Mouse (Mus musculus) intestine, embryonic 16.5 days (tissue): ENCODE data around the gene Rem2. TPM values are rescaled to one million over a fixed set of nuclear protein-coding genes. Genes with fewer than 3 reads are reported as not detected.

Experiments
- ATAC-seq: fragments of 200-750 bp; cut with Nextera tagmentation; 2 replicates; pipeline ENCODE4 v1.8.0; 2017; ENCODE audit warnings: moderate TSS enrichment, moderate library complexity
- H3K27ac ChIP-seq: fragments of 300-500 bp; sonication (generic); 2 replicates; pipeline ENCODE4 v1.5.1; 2014; ENCODE audit warnings: mild to moderate bottlenecking, low read length
- H3K27me3 ChIP-seq: fragments of 300-500 bp; sonication (generic); replicated peaks from 2 replicates; pipeline ENCODE4 v1.6.1; 2014; ENCODE audit warnings: low read length, control low read depth, mixed read lengths; ENCODE audit not compliant: control insufficient read depth, insufficient read depth
- H3K36me3 ChIP-seq: fragments of 300-500 bp; sonication (generic); 2 replicates; pipeline ENCODE4 v1.6.1; 2014; ENCODE audit warnings: low read length, control low read depth; ENCODE audit not compliant: control insufficient read depth, insufficient read depth
- H3K4me1 ChIP-seq: fragments of 300-500 bp; sonication (generic); 2 replicates; pipeline ENCODE4 v1.6.1; 2014; ENCODE audit warnings: low read length, control low read depth, mixed read lengths; ENCODE audit not compliant: control insufficient read depth, insufficient read depth
- H3K4me2 ChIP-seq: fragments of 300-500 bp; sonication (generic); 2 replicates; pipeline ENCODE4 v1.6.1; 2014; ENCODE audit warnings: low read depth, low read length, control low read depth
- H3K4me3 ChIP-seq: fragments of 300-500 bp; sonication (generic); 2 replicates; pipeline ENCODE4 v1.5.1; 2014; ENCODE audit warnings: mild to moderate bottlenecking, low read length
- H3K9ac ChIP-seq: fragments of 300-500 bp; sonication (generic); 2 replicates; pipeline ENCODE4 v1.6.1; 2014; ENCODE audit warnings: low read depth, low read length
- H3K9me3 ChIP-seq: fragments of 300-500 bp; sonication (generic); 2 replicates; pipeline ENCODE4 v1.6.1; 2016; ENCODE audit warnings: low read length, control low read depth; ENCODE audit not compliant: control insufficient read depth
- WGBS: fragments of 180-500 bp; shearing (Covaris S2); extraction: QIAGEN DNeasy Blood & Tissue Kit; methylation state at CpG from one replicate; pipeline ENCODE4 v1.1.7; 2014; 5-methylcytosine and 5-hydroxymethylcytosine counted together
- polyA plus RNA-seq: library from polyadenylated mRNA; unstranded; fragments of >200 nt; fragmentation: Nextera tagmentation; extraction: Ambion mirVana; gene quantifications from 2 replicates; pipeline ENCODE4 v1.2.1, GENCODE M21; 2015

The Rem2 gene
- 1.2 and 1.6 TPM in 2 replicates for polyA plus RNA-seq

- ATAC-seq, result peak; percentile 84
- Histone ChIP-seq H3K27ac (no peak within 1 kb of the TSS), H3K27me3 (peaks cover 9% of the 10 kb centered on the region; the same call in 1 of the 2 replicates), H3K9ac (peak within 1 kb of the TSS; percentile 68), H3K4me1 (peaks cover 13% of the 10 kb centered on the region), H3K36me3 (no peaks in the 10 kb centered on the region), H3K4me3 (peak within 1 kb of the TSS; percentile 50), H3K4me2 (peak within 1 kb of the TSS; percentile 84), H3K9me3 (no peaks in the 10 kb centered on the region)
- WGBS, result 2% methylated on average over 23 of the region's 23 CpGs
Observed at GRCm38 (mm10) chr14:54475941-54476844, at the start of gene Rem2. TSS of gene Rem2 (plus strand) at chr14:54476100.

- no peaks in the 10 kb centered on the region for H3K27me3 ChIP-seq
- peaks cover 22% of the 10 kb centered on the region for H3K4me1 ChIP-seq
- peak within 1 kb of the TSS; percentile 71 for H3K27ac ChIP-seq
- no peaks in the 10 kb centered on the region for H3K9me3 ChIP-seq
- peak within 1 kb of the TSS; percentile 77 for H3K9ac ChIP-seq
- WGBS, result under 1% methylated on average over 48 of the region's 48 CpGs
- H3K4me2 ChIP-seq, result peak within 1 kb of the TSS; percentile 73
- no peaks in the 10 kb centered on the region; the same call in 1 of the 2 replicates for H3K36me3 ChIP-seq
- peak; percentile 76 for ATAC-seq
- H3K4me3 ChIP-seq, result peak within 1 kb of the TSS; percentile 69
Observed at GRCm38 (mm10) chr14:54426689-54427398, 49.1 kb upstream of the Rem2 start, which contains the start of gene Mrpl52. TSS of gene Mrpl52 (plus strand) at chr14:54426909.

- 91% methylated on average over 7 of the region's 7 CpGs for WGBS
- Histone ChIP-seq H3K27ac (no peak overlapping the region), H3K9ac (peak overlapping the region; percentile 77; the same call in 1 of the 2 replicates), H3K4me3 (peak overlapping the region; percentile 69), H3K9me3 (no peaks in the 10 kb centered on the region), H3K4me2 (peak overlapping the region; percentile 73), H3K36me3 (no peaks in the 10 kb centered on the region; the same call in 1 of the 2 replicates), H3K4me1 (peaks cover 22% of the 10 kb centered on the region), H3K27me3 (no peaks in the 10 kb centered on the region)
- ATAC-seq, result no peak
Observed at GRCm38 (mm10) chr14:54427696-54428095, 48.2 kb upstream of the Rem2 start.

- Histone ChIP-seq H3K9ac (no peak overlapping the region), H3K9me3 (no peaks in the 10 kb centered on the region), H3K27me3 (no peaks in the 10 kb centered on the region), H3K4me1 (peaks cover 27% of the 10 kb centered on the region), H3K4me3 (no peak overlapping the region), H3K4me2 (no peak overlapping the region), H3K27ac (no peak overlapping the region), H3K36me3 (no peaks in the 10 kb centered on the region; the same call in 1 of the 2 replicates)
- WGBS, result 75% methylated on average over 5 of the region's 5 CpGs
- ATAC-seq, result no peak
Observed at GRCm38 (mm10) chr14:54428421-54428820, 47.5 kb upstream of the Rem2 start.

GRCm38 (mm10) chr14:54429332-54430093 is 46.4 kb upstream of the Rem2 start:
- Histone ChIP-seq H3K27me3 (no peaks in the 10 kb centered on the region), H3K4me2 (0 out of 2 replicates have a peak overlapping the region, but pooled peaks have one; percentile 90), H3K4me1 (peaks cover 38% of the 10 kb centered on the region), H3K36me3 (no peaks in the 10 kb centered on the region; the same call in 1 of the 2 replicates), H3K27ac (peak overlapping the region; percentile 94), H3K9ac (peak overlapping the region; percentile 94; the same call in 1 of the 2 replicates), H3K9me3 (no peaks in the 10 kb centered on the region), H3K4me3 (no peak overlapping the region)
- ATAC-seq, result no peak
- WGBS, result 47% methylated on average over 7 of the region's 7 CpGs

- Histone ChIP-seq H3K9ac (peak overlapping the region; percentile 94), H3K9me3 (no peaks in the 10 kb centered on the region), H3K27ac (peak overlapping the region; percentile 94), H3K4me3 (peak overlapping the region; percentile 85), H3K4me1 (peaks cover 42% of the 10 kb centered on the region), H3K4me2 (peak overlapping the region; percentile 90), H3K36me3 (no peaks in the 10 kb centered on the region; the same call in 1 of the 2 replicates), H3K27me3 (no peaks in the 10 kb centered on the region)
- ATAC-seq, result no peak
- 4% methylated on average over 18 of the region's 18 CpGs for WGBS
Observed at GRCm38 (mm10) chr14:54430406-54431145, 45.3 kb upstream of the Rem2 start.

- Histone ChIP-seq H3K36me3 (peaks cover 1% of the 10 kb centered on the region; the same call in 1 of the 2 replicates), H3K9ac (peak within 1 kb of the TSS; percentile 94), H3K9me3 (no peaks in the 10 kb centered on the region), H3K27me3 (no peaks in the 10 kb centered on the region), H3K4me1 (peaks cover 42% of the 10 kb centered on the region), H3K27ac (peak within 1 kb of the TSS; percentile 94), H3K4me2 (peak within 1 kb of the TSS; percentile 90), H3K4me3 (peak within 1 kb of the TSS; percentile 85)
- under 1% methylated on average over 44 of the region's 49 CpGs for WGBS
- peak; percentile 47 for ATAC-seq
Observed at GRCm38 (mm10) chr14:54431334-54432077, 44.4 kb upstream of the Rem2 start, which contains the start of gene Mmp14. TSS of gene Mmp14 (plus strand) at chr14:54431612.
